Mouse (Mus musculus) gastrocnemius, postnatal 4 days (tissue): ENCODE measurements around the gene Cdh3. TPM values are rescaled to one million over a fixed set of nuclear protein-coding genes. Genes with fewer than 3 reads are reported as not detected.

Experiments used
- DNase-seq, 2 experiments: peaks; one replicate each; pipeline ENCODE4 v3.0.0; 2021 to 2022; ENCODE audit warnings: low spot score in 2 of 2, mixed read lengths in 2 of 2
- total RNA-seq, 2 experiments: library from RNA; stranded (reverse); gene quantifications; 2 replicates each; pipeline ENCODE4 v1.2.3; 2021

Gene Cdh3
- total RNA-seq, 2 experiments from 2014 or later: 0.91 to 1.6 TPM

- no peak for DNase-seq
These were observed 16.0 kb downstream of the Cdh3 start for GRCm38 (mm10) chr8:106526725-106527124.

- DNase-seq: no peak
These were observed 16.7 kb downstream of the Cdh3 start for GRCm38 (mm10) chr8:106527241-106528036.

- no peak for DNase-seq
These were observed 18.0 kb downstream of the Cdh3 start for GRCm38 (mm10) chr8:106528596-106529249.

GRCm38 (mm10) chr8:106529885-106530482 is 19.3 kb downstream of the Cdh3 start:
- no peak for DNase-seq

- no peak for DNase-seq
These were observed 19.9 kb downstream of the Cdh3 start for GRCm38 (mm10) chr8:106530566-106530965.

- DNase-seq: no peak
These were observed 23.0 kb downstream of the Cdh3 start for GRCm38 (mm10) chr8:106533709-106534108.

GRCm38 (mm10) chr8:106534449-106534848 is 23.8 kb downstream of the Cdh3 start:
- peak in 1 of 2 experiments; percentile 47 for DNase-seq

GRCm38 (mm10) chr8:106535448-106535847 is 24.8 kb downstream of the Cdh3 start:
- DNase-seq: no peak

GRCm38 (mm10) chr8:106539193-106539592 is 28.5 kb downstream of the Cdh3 start:
- no peak for DNase-seq

- DNase-seq: no peak
These were observed 30.3 kb downstream of the Cdh3 start for GRCm38 (mm10) chr8:106541002-106541401.

- no peak for DNase-seq
These were observed 32.4 kb downstream of the Cdh3 start for GRCm38 (mm10) chr8:106543043-106543442.

GRCm38 (mm10) chr8:106545149-106545548 is 34.5 kb downstream of the Cdh3 start:
- no peak for DNase-seq

- no peak for DNase-seq
These were observed 36.1 kb downstream of the Cdh3 start for GRCm38 (mm10) chr8:106546746-106547145.

GRCm38 (mm10) chr8:106548366-106548936 is 37.8 kb downstream of the Cdh3 start:
- DNase-seq: no peak

- no peak for DNase-seq
These were observed 40.2 kb downstream of the Cdh3 start for GRCm38 (mm10) chr8:106550906-106551305.

- no peak for DNase-seq
These were observed 43.3 kb downstream of the Cdh3 start for GRCm38 (mm10) chr8:106554011-106554410.

- no peak for DNase-seq
These were observed 45.5 kb downstream of the Cdh3 start for GRCm38 (mm10) chr8:106556068-106556645.

- no peak for DNase-seq
These were observed 49.2 kb downstream of the Cdh3 start for GRCm38 (mm10) chr8:106559844-106560243.

GRCm38 (mm10) chr8:106561097-106561865 is 50.6 kb downstream of the Cdh3 start:
- peak; percentile 57 to 60 for DNase-seq

GRCm38 (mm10) chr8:106563691-106564182 is 53.0 kb downstream of the Cdh3 start:
- peak in 1 of 2 experiments; percentile 38 for DNase-seq
